Mouse (Mus musculus) hindbrain, embryonic 11.5 days (tissue): Measurements from ENCODE around the gene Clrn2. TPM values are rescaled to one million over a fixed set of nuclear protein-coding genes. Genes with fewer than 3 reads are reported as not detected.

Experiments used
- polyA plus RNA-seq: library from polyadenylated mRNA; unstranded; fragments of >200 nt; fragmentation: Nextera tagmentation; extraction: Ambion mirVana; gene quantifications from 2 replicates; pipeline ENCODE4 v1.2.1, GENCODE M21; 2014

The Clrn2 gene
- polyA plus RNA-seq, 1 experiment from 2014 or later: not detected

Other genes starting within 250 kb of the Clrn2 start
- gene Qdpr, start 3.5 kb upstream of the Clrn2 start, polyA plus RNA-seq: 108 and 109 TPM in 2 replicates
- 75.0 and 75.7 TPM in 2 replicates for gene Lap3, start 39.6 kb downstream of the Clrn2 start, polyA plus RNA-seq
- gene Med28, start 66.5 kb downstream of the Clrn2 start, polyA plus RNA-seq: 292 and 294 TPM in 2 replicates
- 0.81 and 0.91 TPM in 2 replicates for gene Fam184b, start 185.9 kb downstream of the Clrn2 start, polyA plus RNA-seq
- gene Ncapg, start 216.2 kb downstream of the Clrn2 start, polyA plus RNA-seq: 63.9 and 75.4 TPM in 2 replicates